Mouse (Mus musculus): ENCODE data around the gene Prmt7. TPM values are rescaled to one million over a fixed set of nuclear protein-coding genes. Genes with fewer than 3 reads are reported as not detected.
"Not testable (repeated sequence)": the region's sequence is repeated elsewhere in the genome, so short reads cannot be mapped to it uniquely, and the experiment has no call there.

Gene Prmt7
- 10 to 100 TPM; 33.4 to 38.7 (median 36.3) TPM for total RNA-seq (2022)

GRCm38 (mm10) chr8:106210821-106211345 is at the start of gene Prmt7, which contains the start of gene Slc7a6os:
TSS of gene Prmt7 (plus strand) at chr8:106210936.
TSS of gene Slc7a6os (minus strand) at chr8:106210935.
- DNase-seq (ENCODE audit: low spot score in 2 of 2): peak; percentile 94 to 95

DNA sequence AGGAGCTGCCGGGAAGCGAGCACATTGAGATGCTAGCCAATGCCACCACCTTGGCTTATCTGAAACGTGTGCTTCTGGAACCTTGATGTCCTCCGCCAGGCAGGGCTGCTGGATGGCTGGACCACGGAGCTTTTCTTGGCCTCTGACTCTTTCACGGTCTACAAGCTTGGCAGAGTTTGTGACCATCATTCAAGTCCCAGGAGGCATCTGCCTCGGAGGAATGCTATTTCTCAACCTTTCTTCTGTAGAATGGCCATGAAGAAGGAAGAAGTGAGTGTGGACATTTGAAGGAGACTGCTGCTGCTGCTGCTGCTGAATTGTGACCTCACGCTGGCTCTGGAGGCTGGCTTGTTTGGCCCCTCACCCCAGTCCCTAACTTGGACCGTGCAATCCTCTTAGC is 47.5 kb upstream of the Prmt7 start:
- no peak for DNase-seq (ENCODE audit: low spot score in 2 of 2)

- DNase-seq (ENCODE audit: low spot score in 2 of 2): peak; percentile 40 to 49
Observed at GRCm38 (mm10) chr8:106165460-106165859, 45.3 kb upstream of the Prmt7 start.

DNA sequence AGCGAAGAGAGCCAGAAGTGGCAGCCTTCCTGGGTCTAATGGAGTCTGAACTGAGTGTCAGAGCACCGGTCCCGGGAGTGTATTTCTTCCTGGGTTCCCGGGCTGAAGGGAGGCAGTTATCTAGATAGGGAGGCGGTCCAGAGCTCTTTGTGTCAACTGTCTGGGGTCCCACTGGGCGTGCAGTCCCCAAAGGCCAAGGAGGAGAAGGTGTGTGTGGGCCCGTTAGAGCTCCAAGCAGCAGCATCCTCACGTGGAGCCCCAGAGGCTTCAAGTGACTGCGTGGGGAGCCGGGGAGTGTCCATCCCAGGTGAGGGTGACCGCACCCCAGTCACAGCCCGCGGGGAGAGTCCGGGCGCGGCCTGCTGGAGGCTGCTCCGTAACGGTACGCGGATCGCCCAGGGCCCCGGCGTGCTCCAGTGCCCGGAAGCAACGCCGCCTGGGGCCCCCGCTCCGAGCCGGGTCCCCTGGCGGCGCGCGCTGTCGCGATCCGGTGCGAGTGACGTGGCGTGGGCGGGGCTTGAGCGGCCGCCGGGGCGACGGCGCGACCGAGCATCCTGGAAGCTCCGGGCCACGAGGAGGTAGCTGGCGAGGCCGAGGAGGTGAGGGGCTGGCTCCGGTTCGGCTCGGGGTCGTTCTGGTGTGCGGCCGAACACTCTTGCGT is 42.2 kb upstream of the Prmt7 start, which contains the start of gene Slc7a6:
TSS of gene Slc7a6 (plus strand) at position 502 of the 661 bp plus-strand sequence.
- peak; percentile 81 to 83 for DNase-seq (ENCODE audit: low spot score in 2 of 2)

DNA sequence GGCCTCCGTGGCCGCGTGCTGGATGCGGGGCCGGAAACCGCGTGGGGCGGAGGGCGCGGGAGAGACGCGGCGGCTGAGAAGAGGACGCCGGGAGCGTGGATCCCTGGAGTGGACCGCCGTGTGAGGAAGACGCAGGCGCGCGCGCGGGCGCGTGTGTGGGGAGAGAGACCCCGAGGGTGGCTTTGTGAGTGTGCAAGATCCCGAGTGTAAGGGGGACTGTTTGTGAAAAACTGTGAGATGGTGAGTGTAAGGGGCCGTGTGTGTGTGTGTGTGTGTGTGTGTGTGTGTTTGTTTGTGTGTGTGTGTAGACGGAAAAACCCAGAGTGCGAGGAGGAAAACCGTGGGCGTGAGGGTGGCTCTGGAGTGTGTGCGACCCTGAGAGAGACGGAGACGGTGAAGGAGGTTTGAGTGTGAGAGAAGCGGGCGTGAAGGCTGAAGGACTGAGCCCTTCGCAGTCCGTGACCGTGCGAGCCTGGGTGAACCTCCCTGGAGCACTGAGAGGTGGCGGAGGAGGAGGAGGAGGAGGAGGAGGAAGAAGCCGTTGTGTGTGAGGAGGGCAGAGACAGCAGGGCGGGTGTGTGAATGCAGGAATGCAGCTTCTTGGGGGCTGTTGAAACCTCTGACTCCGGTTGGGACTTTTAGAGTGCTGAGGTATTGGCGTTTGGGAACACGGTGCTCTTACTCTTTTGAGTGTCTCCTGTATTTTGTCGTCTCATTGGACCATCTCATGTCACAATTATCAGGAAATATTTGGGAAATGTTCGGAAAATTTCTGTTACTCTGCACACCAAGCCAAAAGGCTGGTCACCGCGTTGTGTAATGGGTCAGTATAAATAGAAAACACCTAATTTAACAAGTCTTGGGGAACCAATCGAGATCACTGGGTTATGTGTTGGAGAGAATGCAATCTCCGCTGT is 41.5 kb upstream of the Prmt7 start:
- peak in 1 of 2 experiments; percentile 39 for DNase-seq (ENCODE audit: low spot score in 2 of 2)

DNA sequence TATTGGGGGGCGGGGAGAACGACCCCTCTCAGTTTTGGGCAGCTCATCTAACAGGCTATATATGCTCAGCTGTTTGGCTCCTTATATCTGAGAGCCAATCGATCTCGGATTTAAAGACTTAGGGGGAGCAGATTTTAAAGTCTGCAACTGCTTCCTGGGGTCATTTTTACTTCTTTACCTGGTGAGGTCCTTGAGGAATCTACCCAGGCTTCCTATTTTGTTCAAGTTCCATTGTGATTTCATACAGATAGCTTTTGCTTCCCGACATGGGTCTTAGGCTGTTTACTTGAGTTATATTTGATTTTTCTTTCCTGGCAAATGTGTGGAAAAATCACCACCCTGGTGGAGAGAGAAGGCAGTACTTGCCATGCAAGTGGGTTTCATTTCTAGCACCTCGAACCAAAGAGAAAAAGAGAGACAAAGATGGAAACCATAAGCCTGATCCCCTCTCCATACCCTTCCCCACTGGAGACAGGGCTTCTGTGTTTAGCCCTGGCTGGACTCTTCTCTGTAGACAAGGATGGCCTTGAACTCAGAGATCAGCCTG is 40.7 kb upstream of the Prmt7 start:
- DNase-seq (ENCODE audit: low spot score in 2 of 2): no peak

- no peak for DNase-seq (ENCODE audit: low spot score in 2 of 2)
Observed at GRCm38 (mm10) chr8:106173566-106173965, 37.2 kb upstream of the Prmt7 start.

DNA sequence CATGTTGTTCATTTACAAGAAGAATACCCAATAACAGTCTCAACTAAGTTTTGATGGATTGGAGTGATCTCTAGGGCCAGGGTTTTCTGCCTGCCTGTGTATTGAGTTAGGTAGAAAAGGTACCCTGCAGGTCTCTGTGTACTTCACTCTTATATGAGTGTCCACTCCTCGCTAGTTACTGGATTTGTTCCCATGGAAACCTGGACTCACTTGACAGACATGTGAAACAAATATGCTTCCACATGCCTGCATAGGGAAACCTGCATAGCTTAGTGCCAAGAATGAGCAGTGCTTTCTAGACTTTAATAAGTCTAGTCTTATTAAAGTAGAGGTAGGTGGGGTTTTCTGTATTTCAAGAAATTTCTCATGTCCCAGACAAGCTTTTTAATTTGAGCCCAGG is 33.8 kb upstream of the Prmt7 start:
- no peak for DNase-seq (ENCODE audit: low spot score in 2 of 2)

- DNase-seq (ENCODE audit: low spot score in 2 of 2): no peak
Observed at GRCm38 (mm10) chr8:106177594-106177993, 33.1 kb upstream of the Prmt7 start.

GRCm38 (mm10) chr8:106178428-106178827 is 32.3 kb upstream of the Prmt7 start:
- no peak for DNase-seq (ENCODE audit: low spot score in 2 of 2)

GRCm38 (mm10) chr8:106185628-106186270 is 25.0 kb upstream of the Prmt7 start:
- no peak for DNase-seq (ENCODE audit: low spot score in 2 of 2)

GRCm38 (mm10) chr8:106186394-106186793 is 24.3 kb upstream of the Prmt7 start:
- no peak for DNase-seq (ENCODE audit: low spot score in 2 of 2)

GRCm38 (mm10) chr8:106189162-106189561 is 21.6 kb upstream of the Prmt7 start:
- no peak for DNase-seq (ENCODE audit: low spot score in 2 of 2)

GRCm38 (mm10) chr8:106191639-106192038 is 19.1 kb upstream of the Prmt7 start:
- no peak for DNase-seq (ENCODE audit: low spot score in 2 of 2)

GRCm38 (mm10) chr8:106193162-106193561 is 17.6 kb upstream of the Prmt7 start:
- DNase-seq (ENCODE audit: low spot score in 2 of 2): no peak

DNA sequence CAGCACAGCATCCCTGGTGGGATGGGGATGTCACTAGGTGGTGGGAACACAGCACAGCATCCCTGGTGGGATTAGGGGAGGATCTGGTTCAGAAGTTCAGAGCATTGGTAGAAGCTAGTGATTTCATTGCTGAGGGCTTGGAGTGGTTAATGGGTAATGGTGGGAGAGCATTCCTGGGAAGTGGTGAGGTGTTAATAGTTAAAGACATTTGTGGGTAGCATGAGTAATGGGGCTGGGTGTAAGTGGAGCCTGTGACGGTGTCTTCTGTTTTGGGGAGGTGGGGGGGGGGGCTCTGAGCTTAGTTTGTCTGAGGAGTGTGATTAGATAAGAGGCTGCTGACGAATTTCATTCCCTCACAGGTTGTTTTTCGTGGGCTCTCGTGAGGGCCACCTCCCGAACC is 16.7 kb upstream of the Prmt7 start:
- no peak for DNase-seq (ENCODE audit: low spot score in 2 of 2)

GRCm38 (mm10) chr8:106198741-106199140 is 12.0 kb upstream of the Prmt7 start:
- DNase-seq (ENCODE audit: low spot score in 2 of 2): no peak

DNA sequence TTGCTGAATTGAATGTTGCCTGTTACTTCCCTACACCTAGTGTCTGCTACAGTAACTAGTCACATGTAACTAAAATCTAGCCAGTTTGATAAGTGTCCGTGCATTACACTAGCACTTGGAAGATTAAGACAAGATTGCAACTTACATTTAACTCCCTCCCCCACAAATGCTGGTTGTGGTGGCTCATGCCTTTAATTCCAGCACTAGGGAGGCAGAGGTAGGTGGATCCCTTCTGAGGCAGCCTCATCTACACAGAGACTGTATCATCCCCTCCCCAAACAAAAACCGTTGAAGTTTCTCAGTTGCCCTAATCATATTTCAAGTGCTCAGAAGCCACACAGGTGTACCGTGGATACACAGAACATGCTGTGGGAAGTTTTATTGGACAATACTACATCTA is 11.1 kb upstream of the Prmt7 start:
- not testable (repeated sequence) for DNase-seq (ENCODE audit: low spot score in 2 of 2)

GRCm38 (mm10) chr8:106210035-106210731 is 553 bp upstream of the Prmt7 start:
- DNase-seq (ENCODE audit: low spot score in 2 of 2): no peak

- DNase-seq (ENCODE audit: low spot score in 2 of 2): no peak
Observed at GRCm38 (mm10) chr8:106211421-106211820, 685 bp downstream of the Prmt7 start.

- DNase-seq (ENCODE audit: low spot score in 2 of 2): no peak
Observed at GRCm38 (mm10) chr8:106213959-106214358, 3.2 kb downstream of the Prmt7 start.

Data from left cerebral cortex, adult 8-10 months (tissue).